Mouse (Mus musculus) left cerebral cortex, adult 9 months (tissue): ENCODE measurements around the gene Stac2.

Experiments used
- DNase-seq, 2 experiments: peaks; one replicate each; pipeline ENCODE4 v3.0.0; 2022; ENCODE audit warnings: low spot score in 2 of 2

Stac2 gene

GRCm38 (mm10) chr11:98021565-98022252 lies 31.6 kb downstream of the Stac2 start:
- no peak for DNase-seq

GRCm38 (mm10) chr11:98021118-98021517 lies 32.1 kb downstream of the Stac2 start:
- DNase-seq: no peak

GRCm38 (mm10) chr11:98020710-98021109 lies 32.6 kb downstream of the Stac2 start:
- DNase-seq: no peak

GRCm38 (mm10) chr11:98019883-98020610 lies 33.2 kb downstream of the Stac2 start:
- no peak for DNase-seq

- peak; percentile 77 to 87 for DNase-seq
Measured at GRCm38 (mm10) chr11:98018858-98019641, 34.2 kb downstream of the Stac2 start.

GRCm38 (mm10) chr11:98018222-98018621 lies 35.0 kb downstream of the Stac2 start:
- DNase-seq: no peak

GRCm38 (mm10) chr11:98016824-98017223 lies 36.4 kb downstream of the Stac2 start:
- no peak for DNase-seq

GRCm38 (mm10) chr11:98016177-98016576 lies 37.1 kb downstream of the Stac2 start:
- DNase-seq: no peak

- DNase-seq: no peak
Measured at GRCm38 (mm10) chr11:98012831-98013230, 40.4 kb downstream of the Stac2 start.

- no peak for DNase-seq
Measured at GRCm38 (mm10) chr11:98011716-98012115, 41.5 kb downstream of the Stac2 start.

GRCm38 (mm10) chr11:98008087-98008486 lies 45.2 kb downstream of the Stac2 start:
- DNase-seq: no peak

GRCm38 (mm10) chr11:98005686-98006085 lies 47.6 kb downstream of the Stac2 start:
- DNase-seq: no peak

- no peak for DNase-seq
Measured at GRCm38 (mm10) chr11:98005076-98005475, 48.2 kb downstream of the Stac2 start.

- peak in 1 of 2 experiments; percentile 77 for DNase-seq
Measured at GRCm38 (mm10) chr11:98004161-98004560, 49.1 kb downstream of the Stac2 start.

GRCm38 (mm10) chr11:98003171-98003671 lies 50.0 kb downstream of the Stac2 start:
- DNase-seq: no peak

GRCm38 (mm10) chr11:98002627-98003026 lies 50.6 kb downstream of the Stac2 start:
- DNase-seq: no peak

- no peak for DNase-seq
Measured at GRCm38 (mm10) chr11:98001986-98002385, 51.3 kb downstream of the Stac2 start.

- no peak for DNase-seq
Measured at GRCm38 (mm10) chr11:98001351-98001824, 51.9 kb downstream of the Stac2 start.

- no peak for DNase-seq
Measured at GRCm38 (mm10) chr11:98000378-98001140, 52.7 kb downstream of the Stac2 start.

GRCm38 (mm10) chr11:97999748-98000147 lies 53.5 kb downstream of the Stac2 start:
- no peak for DNase-seq

GRCm38 (mm10) chr11:97998898-97999608 lies 54.2 kb downstream of the Stac2 start:
- DNase-seq: no peak
